Mouse (Mus musculus) hindbrain, embryonic 14.5 days (tissue): ENCODE results near the gene Cenpl. TPM values are rescaled to one million over a fixed set of nuclear protein-coding genes. Genes with fewer than 3 reads are reported as not detected.

ENCODE experiments used
- polyA plus RNA-seq: library from polyadenylated mRNA; unstranded; fragments of >200 nt; fragmentation: Nextera tagmentation; extraction: Ambion mirVana; gene quantifications from 2 replicates; pipeline ENCODE4 v1.2.1, GENCODE M21; 2014

Cenpl gene
- polyA plus RNA-seq, 1 experiment from 2014 or later, result 9.4 TPM

Other genes starting within 250 kb of the Cenpl start
- gene Rc3h1, start 164.3 kb upstream of the Cenpl start, polyA plus RNA-seq, result 7.7 and 9.1 TPM in 2 replicates
- 2.4 and 3.3 TPM in 2 replicates for gene Serpinc1, start 92.1 kb upstream of the Cenpl start, polyA plus RNA-seq
- 16.3 and 18.6 TPM in 2 replicates for gene Zbtb37, start 35.9 kb upstream of the Cenpl start, polyA plus RNA-seq
- gene Dars2, start 55 bp upstream of the Cenpl start, polyA plus RNA-seq, result 28.3 and 30.8 TPM in 2 replicates
- gene Klhl20, start 60.8 kb downstream of the Cenpl start, polyA plus RNA-seq, result 20.3 and 23.2 TPM in 2 replicates
- 25.1 and 29.8 TPM in 2 replicates for gene Ankrd45, start 72.0 kb downstream of the Cenpl start, polyA plus RNA-seq
- gene Tex50, start 88.6 kb downstream of the Cenpl start, polyA plus RNA-seq, result 0.59 and 0.66 TPM in 2 replicates
- 188 and 199 TPM in 2 replicates for gene Prdx6, start 180.5 kb downstream of the Cenpl start, polyA plus RNA-seq